Mouse (Mus musculus) left cerebral cortex, adult 18-20 months (tissue): Measurements from ENCODE around the gene Dlx4. TPM values are rescaled to one million over a fixed set of nuclear protein-coding genes. Genes with fewer than 3 reads are reported as not detected.

Source experiments
- DNase-seq, 2 experiments: peaks; one replicate each; pipeline ENCODE4 v3.0.0; 2021 to 2022; ENCODE audit warnings: low spot score in 2 of 2, mixed read lengths in 1 of 2
- total RNA-seq, 2 experiments: library from RNA; stranded (reverse); gene quantifications; 2 replicates each; pipeline ENCODE4 v1.2.3; 2021

The Dlx4 gene
- total RNA-seq, 2 experiments from 2014 or later = 0.19 to 0.21 TPM

GRCm38 (mm10) chr11:95105274-95105874 lies 40.7 kb downstream of the Dlx4 start:
- DNase-seq = no peak

DNA sequence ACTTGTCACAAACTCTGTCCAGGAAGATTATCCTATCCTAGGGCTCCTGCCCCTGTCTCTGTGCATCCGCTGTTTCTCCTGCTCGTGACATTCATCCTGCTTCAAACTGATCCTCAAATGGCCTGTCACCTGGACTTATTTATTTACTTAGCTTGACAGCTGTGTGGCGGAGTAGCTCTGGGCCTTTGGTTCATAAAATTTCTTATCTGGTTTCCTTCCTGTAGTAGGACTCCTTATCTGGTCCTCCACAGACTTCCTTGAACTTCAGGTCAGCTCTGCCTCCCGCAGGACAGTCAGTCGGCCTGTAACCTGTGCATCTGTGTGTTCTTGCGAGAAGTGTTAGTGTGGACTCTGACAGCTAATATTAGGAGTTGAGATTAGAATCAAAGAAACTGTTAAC lies 41.8 kb downstream of the Dlx4 start:
- no peak for DNase-seq

DNA sequence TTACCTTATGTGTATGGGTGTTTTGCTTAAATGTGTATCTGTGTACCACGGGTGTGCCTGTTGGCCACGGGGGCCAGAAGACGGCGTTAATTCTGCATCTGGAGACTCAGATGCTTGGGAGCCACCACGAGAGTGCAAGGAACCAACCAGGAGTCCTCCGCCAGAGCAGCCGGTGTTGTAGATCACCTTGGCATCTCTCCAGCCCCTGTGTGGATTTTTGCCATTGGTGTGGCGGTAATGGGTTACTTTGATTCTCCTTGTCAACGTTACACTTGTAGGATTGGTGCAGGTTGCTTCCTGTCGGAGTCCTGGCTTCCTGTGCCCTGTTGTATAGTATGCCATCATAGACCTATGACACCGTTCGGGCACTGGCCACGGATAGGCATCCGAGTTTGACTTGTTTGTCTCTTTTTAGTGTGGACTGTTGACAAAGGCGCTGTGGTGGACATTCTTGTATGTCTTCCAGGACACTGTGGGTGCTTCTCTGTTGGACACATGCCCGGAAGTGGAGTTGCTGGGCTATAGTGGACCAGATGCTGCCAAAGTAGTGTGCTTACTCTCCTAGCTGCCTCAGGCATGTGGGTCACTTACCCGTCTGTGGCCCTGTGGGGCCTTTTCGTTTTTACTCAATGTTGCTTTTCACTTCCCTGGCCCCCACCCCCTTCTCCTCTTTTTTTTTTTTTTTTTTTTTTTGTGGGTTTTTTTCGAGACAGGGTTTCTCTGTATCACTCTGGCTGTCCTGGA lies 43.7 kb downstream of the Dlx4 start:
- no peak for DNase-seq

DNA sequence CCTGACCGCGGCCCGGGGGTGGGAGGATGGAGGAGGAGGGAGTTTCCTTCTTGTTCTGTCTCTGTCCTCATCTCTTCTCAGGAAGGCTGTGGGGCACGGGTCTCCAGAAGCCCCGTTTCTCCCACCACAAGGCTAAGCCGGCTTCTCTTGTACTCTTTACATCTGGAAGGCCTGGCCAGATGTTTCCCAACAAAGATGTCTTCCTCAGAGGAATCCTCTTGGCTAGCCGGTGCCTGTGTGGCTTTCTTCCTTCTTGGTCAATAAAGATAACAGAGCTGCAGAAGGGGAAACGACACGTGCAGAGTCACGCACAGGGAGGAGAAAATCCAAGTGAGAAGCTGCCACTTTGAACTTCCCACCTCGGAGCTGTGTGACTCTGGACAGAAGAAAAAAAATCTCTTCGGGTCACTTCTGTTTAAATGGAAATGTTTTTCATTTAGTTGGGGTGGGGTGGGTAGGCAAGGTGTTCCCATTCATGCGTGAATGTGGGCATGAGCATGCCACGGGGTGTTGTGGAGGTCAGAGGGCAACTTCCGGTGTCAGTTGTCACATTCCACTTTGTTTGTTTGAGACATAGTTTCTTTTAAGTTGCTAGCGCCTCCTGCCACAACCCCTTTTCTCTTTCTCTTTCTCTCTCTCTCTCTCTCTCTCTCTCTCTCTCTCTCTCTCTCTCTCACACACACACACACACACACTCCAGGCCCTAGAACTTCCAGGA lies 44.8 kb downstream of the Dlx4 start:
- DNase-seq = no peak

DNA sequence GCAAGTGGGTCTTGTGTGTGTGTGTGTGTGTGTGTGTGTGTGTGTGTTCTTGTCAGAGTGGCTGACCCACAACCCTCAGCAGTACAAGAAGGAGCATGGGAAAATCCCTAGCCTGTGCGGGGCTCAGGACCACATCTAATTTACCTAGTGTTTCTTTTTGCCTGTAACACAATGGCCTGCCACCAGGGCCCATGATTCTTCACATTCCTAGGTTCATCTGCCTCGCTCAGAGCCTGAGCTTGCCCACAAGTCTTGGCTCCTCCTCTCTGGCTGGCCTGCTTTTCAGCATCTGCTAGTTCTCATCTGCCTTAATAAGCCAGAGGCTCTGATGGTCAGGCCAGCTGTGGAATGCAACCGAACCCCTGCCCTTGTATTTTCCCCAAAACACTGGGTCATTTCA lies 45.7 kb downstream of the Dlx4 start:
- no peak for DNase-seq

DNA sequence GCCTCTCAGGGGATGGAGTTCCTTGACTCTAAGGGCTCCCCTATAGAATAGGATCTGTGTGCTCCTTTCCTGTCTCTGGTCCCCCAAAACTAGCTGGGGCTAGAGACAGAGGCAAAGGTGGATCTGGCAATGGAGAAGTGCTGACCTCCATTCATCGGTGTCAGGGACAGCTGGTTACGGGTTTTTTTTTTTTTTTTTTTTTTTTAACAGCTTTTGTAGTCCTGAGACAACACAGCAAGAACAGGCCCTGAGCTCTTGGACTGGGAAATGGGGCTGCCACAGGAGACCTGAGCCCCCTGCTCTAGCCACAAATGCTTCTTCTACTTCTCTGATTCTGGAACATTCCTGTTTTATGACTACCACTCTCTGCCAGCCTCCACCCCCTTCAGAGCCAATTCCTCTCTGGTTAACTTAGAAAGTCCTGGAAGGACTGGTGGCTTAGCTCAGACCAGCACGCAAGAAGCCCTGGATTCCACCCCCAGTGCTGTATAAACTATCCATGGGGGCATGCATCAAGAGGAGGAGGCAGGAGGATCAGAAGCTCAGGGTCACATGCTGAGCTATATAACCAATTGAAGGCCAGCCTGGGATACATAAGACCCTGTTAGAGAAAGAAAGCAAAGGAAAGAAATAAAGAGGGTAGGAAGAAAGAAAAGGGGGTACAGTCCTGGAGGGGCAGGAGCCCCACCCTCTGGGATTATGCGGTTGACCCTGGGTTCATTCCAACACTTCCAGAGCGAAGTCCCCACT lies 47.5 kb downstream of the Dlx4 start:
- no peak for DNase-seq

DNA sequence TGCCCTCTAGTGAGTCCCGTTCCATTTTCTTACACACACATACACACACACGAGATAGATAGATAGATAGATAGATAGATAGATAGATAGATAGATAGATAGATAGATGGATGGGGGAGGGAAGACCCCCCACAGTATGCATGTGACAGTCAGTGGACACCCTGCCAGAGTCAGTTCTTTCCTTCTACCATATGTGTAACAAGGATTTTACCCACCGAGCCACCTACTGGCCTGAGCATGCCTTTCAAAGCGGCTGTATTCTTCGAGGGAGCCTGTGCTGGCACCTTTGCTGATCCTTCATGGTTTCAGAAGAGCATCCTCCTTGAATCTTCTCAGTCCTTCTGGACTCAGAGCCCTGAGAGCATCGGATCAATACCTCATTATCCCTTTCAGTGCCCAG lies 48.2 kb downstream of the Dlx4 start:
- DNase-seq = no peak

- DNase-seq = no peak
Measured at GRCm38 (mm10) chr11:95096608-95097373, 49.3 kb downstream of the Dlx4 start.

- DNase-seq = no peak
Measured at GRCm38 (mm10) chr11:95095596-95095995, 50.5 kb downstream of the Dlx4 start.

GRCm38 (mm10) chr11:95093077-95093476 lies 53.0 kb downstream of the Dlx4 start:
- DNase-seq = no peak

Other genes with a start within 250 kb of the Dlx4 start
- gene Col1a1, start 210.0 kb downstream of the Dlx4 start, total RNA-seq = 10 to 100 TPM in 1 of 2 experiments, 1 to 10 TPM in 1; 8.8 to 11.2 TPM
- gene Hils1, start 178.7 kb downstream of the Dlx4 start, total RNA-seq = not detected
- gene Sgca, start 169.9 kb downstream of the Dlx4 start, total RNA-seq = not detected
- 100 to 1,000 TPM; 737 to 747 TPM for gene Ppp1r9b, start 155.2 kb downstream of the Dlx4 start, total RNA-seq
- gene Samd14, start 136.4 kb downstream of the Dlx4 start, total RNA-seq = 10 to 100 TPM; 25.8 to 33.7 TPM
- 100 to 1,000 TPM; 116 to 128 TPM for gene Pdk2, start 104.9 kb downstream of the Dlx4 start, total RNA-seq
- 10 to 100 TPM; 17.2 to 19.3 TPM for gene Itga3, start 69.5 kb downstream of the Dlx4 start, total RNA-seq
- not detected for gene Dlx3, start 26.1 kb downstream of the Dlx4 start, total RNA-seq
- gene Tac4, start 115.3 kb upstream of the Dlx4 start, total RNA-seq = not detected
- 10 to 100 TPM; 75.7 to 81.8 TPM for gene Kat7, start 164.0 kb upstream of the Dlx4 start, total RNA-seq
- gene Fam117a, start 190.8 kb upstream of the Dlx4 start, total RNA-seq = 1 to 10 TPM; 3.5 to 4.3 TPM
- gene Slc35b1, start 238.4 kb upstream of the Dlx4 start, total RNA-seq = 10 to 100 TPM; 56.8 to 60.3 TPM